ENCODE assay signal across 7 mouse cellular contexts in the genomic region with DNA sequence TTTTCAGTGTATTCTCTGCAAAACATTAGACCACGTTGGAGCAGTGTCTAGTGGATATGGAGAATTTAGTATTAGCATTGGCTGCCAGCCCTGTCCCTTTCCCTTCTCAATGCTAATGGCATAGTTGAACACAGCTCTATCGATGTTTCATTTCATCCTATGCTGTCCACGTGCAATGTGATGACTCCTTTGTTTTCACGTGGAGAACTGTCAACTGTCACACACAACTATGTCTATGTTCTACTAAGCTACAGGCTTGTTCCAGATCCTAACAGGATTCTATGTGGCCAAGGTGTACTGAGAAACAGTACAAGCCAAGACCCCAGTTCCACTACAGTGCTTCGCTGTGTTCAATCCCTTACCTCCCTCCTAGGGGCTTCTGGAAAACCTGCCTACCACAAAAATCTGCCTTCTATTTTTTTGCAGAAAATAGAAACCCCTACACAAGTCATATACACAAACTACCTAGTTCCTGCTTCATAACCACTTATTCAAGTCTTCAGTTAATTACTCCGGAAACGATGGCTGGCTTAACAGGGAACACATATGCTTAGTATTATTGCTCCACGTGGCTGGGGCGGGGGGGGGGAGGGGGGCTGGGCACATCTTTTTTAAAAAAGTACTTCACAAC. TPM values are rescaled to one million over a fixed set of nuclear protein-coding genes. Genes with fewer than 3 reads are reported as not detected.
A peak's percentile ranks its signal among the peaks of the same experiment; 100 is the strongest.
DNase-seq lines count a peak whose midpoint lies in the region; ATAC-seq and TF ChIP-seq lines count a peak whose summit lies in the region.

No protein-coding gene starts in this region.

- peak overlapping the region; percentile 90 for H3K4me3 ChIP-seq in testis, adult 2 months (ENCODE audit: control insufficient read depth, low read depth, low read length)
- peak overlapping the region; percentile 93 for H3K4me3 ChIP-seq in forebrain, embryonic 11.5 days (ENCODE audit: low read depth, low read length)
- H3K4me3 ChIP-seq in liver, embryonic 11.5 days (ENCODE audit: low read depth, low read length), result peak overlapping the region; percentile 94
- peak overlapping the region; percentile 84 for H3K4me3 ChIP-seq in stomach, postnatal 0 days (ENCODE audit: low read depth, low read length)

- no peak for TF ChIP-seq EP300 in stomach, postnatal 0 days (optimal IDR thresholded peaks at IDR 0.05)

- peak overlapping the region; percentile 78 for H3K4me2 ChIP-seq in forebrain, embryonic 11.5 days (ENCODE audit: low read depth, low read length, severe bottlenecking)
- peak overlapping the region; percentile 89 for H3K4me2 ChIP-seq in liver, embryonic 11.5 days
- H3K4me2 ChIP-seq in stomach, postnatal 0 days (replicated peaks; ENCODE audit: low read depth), result peak overlapping the region; percentile 65

- no peaks in the 10 kb centered on the region for H3K27me3 ChIP-seq in testis, adult 2 months (ENCODE audit: control insufficient read depth, insufficient read depth, low read length)
- H3K27me3 ChIP-seq in forebrain, embryonic 11.5 days (ENCODE audit: control insufficient read depth, insufficient read depth, low read length), result no peaks in the 10 kb centered on the region
- no peaks in the 10 kb centered on the region for H3K27me3 ChIP-seq in liver, embryonic 11.5 days (replicated peaks; ENCODE audit: control insufficient read depth, insufficient read depth, low read length)
- H3K27me3 ChIP-seq in stomach, postnatal 0 days (ENCODE audit: control insufficient read depth, insufficient read depth, low read length), result no peaks in the 10 kb centered on the region

- no peaks in the 10 kb centered on the region for H3K36me3 ChIP-seq in testis, adult 2 months (ENCODE audit: control insufficient read depth, insufficient read depth, low read length)
- H3K36me3 ChIP-seq in forebrain, embryonic 11.5 days (ENCODE audit: control insufficient read depth, insufficient read depth, low read length), result no peaks in the 10 kb centered on the region
- no peaks in the 10 kb centered on the region; the same call in 1 of the 2 replicates for H3K36me3 ChIP-seq in liver, embryonic 11.5 days (ENCODE audit: control insufficient read depth, insufficient read depth, low read length)
- no peaks in the 10 kb centered on the region for H3K36me3 ChIP-seq in stomach, postnatal 0 days (ENCODE audit: control insufficient read depth, insufficient read depth, low read length)

- TF ChIP-seq POLR2A in testis, adult 2 months (IDR thresholded peaks at IDR 0.05; ENCODE audit: control insufficient read depth, low read depth, low read length), result no peak

- peak overlapping the region; percentile 29; the same call in 1 of the 2 replicates for H3K27ac ChIP-seq in testis, adult 2 months (ENCODE audit: control insufficient read depth, insufficient read depth, low read depth, low read length)
- H3K27ac ChIP-seq in forebrain, embryonic 11.5 days (ENCODE audit: low read depth, low read length), result no peak overlapping the region
- H3K27ac ChIP-seq in liver, embryonic 11.5 days (ENCODE audit: low read depth, low read length), result no peak overlapping the region
- H3K27ac ChIP-seq in stomach, postnatal 0 days (replicated peaks), result no peak overlapping the region

- peaks cover 10% of the 10 kb centered on the region; the same call in 1 of the 2 replicates for H3K4me1 ChIP-seq in testis, adult 2 months (ENCODE audit: control insufficient read depth, insufficient read depth, low read length)
- peaks cover 18% of the 10 kb centered on the region for H3K4me1 ChIP-seq in forebrain, embryonic 11.5 days (replicated peaks; ENCODE audit: control insufficient read depth, insufficient read depth, low read length)
- H3K4me1 ChIP-seq in liver, embryonic 11.5 days (replicated peaks; ENCODE audit: control insufficient read depth, insufficient read depth, low read length), result peaks cover 31% of the 10 kb centered on the region
- H3K4me1 ChIP-seq in stomach, postnatal 0 days (replicated peaks; ENCODE audit: control insufficient read depth, insufficient read depth), result 0 out of 2 replicates have a peak, but pooled peaks cover 6% of the 10 kb centered on the region

- no peak for TF ChIP-seq CTCF in testis, adult 2 months (IDR thresholded peaks at IDR 0.05; ENCODE audit: control insufficient read depth, insufficient read depth, insufficient replicate concordance, low read depth, low read length)
- TF ChIP-seq CTCF in stomach, postnatal 0 days (IDR thresholded peaks at IDR 0.05; ENCODE audit: low read depth), result no peak

- DNase-seq in testis, postnatal 14 days (ENCODE audit: low spot score), result no peak
- no peak for DNase-seq in forebrain, embryonic 11.5 days (ENCODE audit: low spot score)
- DNase-seq in liver, embryonic 11.5 days (ENCODE audit: low spot score), result no peak
- no peak for DNase-seq in stomach, postnatal 0 days (ENCODE audit: low spot score)
- no peak for DNase-seq in urinary bladder, postnatal 4 days (ENCODE audit: low spot score in 2 of 2)
- no peak for DNase-seq in frontal cortex, postnatal 14 days (ENCODE audit: low spot score in 2 of 2)

- H3K9ac ChIP-seq in forebrain, embryonic 11.5 days (ENCODE audit: low read length), result peak overlapping the region; percentile 99
- peak overlapping the region; percentile 99 for H3K9ac ChIP-seq in liver, embryonic 11.5 days (ENCODE audit: low read depth, low read length)
- H3K9ac ChIP-seq in stomach, postnatal 0 days (ENCODE audit: low read length), result peak overlapping the region; percentile 100

- no peaks in the 10 kb centered on the region for H3K9me3 ChIP-seq in forebrain, embryonic 11.5 days (ENCODE audit: control insufficient read depth, low read length)
- H3K9me3 ChIP-seq in liver, embryonic 11.5 days (ENCODE audit: control insufficient read depth, low read length), result no peaks in the 10 kb centered on the region
- H3K9me3 ChIP-seq in stomach, postnatal 0 days (ENCODE audit: control insufficient read depth, low read length), result no peaks in the 10 kb centered on the region

- 14% methylated on average over 9 of the region's 9 CpGs for WGBS in forebrain, embryonic 11.5 days
- 11% methylated on average over 9 of the region's 9 CpGs for whole genome bisulfite sequencing in liver, embryonic 11.5 days
- 6% methylated on average over 9 of the region's 9 CpGs for WGBS in stomach, postnatal 0 days

- ATAC-seq in forebrain, embryonic 11.5 days (replicated peaks; ENCODE audit: low FRiP score), result no peak
- ATAC-seq in liver, embryonic 11.5 days (replicated peaks; ENCODE audit: low FRiP score), result 0 out of 2 replicates have a peak, but pooled peaks have one; percentile 2
- ATAC-seq in stomach, postnatal 0 days (ENCODE audit: low FRiP score, low TSS enrichment), result 0 out of 2 replicates have a peak, but pooled peaks have one; percentile 2

RNA-seq across cellular contexts. Expression of a gene that starts 1.4 kb away (rescaled TPM):
- polyA plus RNA-seq in testis, adult 2 months (2012; rRNA removed), result 21.5 and 28.4 TPM in 2 replicates
- 163 and 171 TPM in 2 replicates for polyA plus RNA-seq in forebrain, embryonic 11.5 days (2014; fragmentation: Nextera tagmentation; extraction: Ambion mirVana)
- polyA plus RNA-seq in liver, embryonic 11.5 days (2014; fragmentation: Nextera tagmentation; extraction: Ambion mirVana), result 87.2 and 88.2 TPM in 2 replicates
- polyA plus RNA-seq in stomach, postnatal 0 days (2015; fragmentation: Nextera tagmentation; extraction: Ambion mirVana), result 83.2 and 84.0 TPM in 2 replicates

RNA-seq across cellular contexts. Expression of a gene that starts 27.9 kb away (rescaled TPM):
- 3.4 and 5.4 TPM in 2 replicates for polyA plus RNA-seq in testis, adult 2 months (2012; rRNA removed)
- 51.8 and 54.6 TPM in 2 replicates for polyA plus RNA-seq in forebrain, embryonic 11.5 days (2014; fragmentation: Nextera tagmentation; extraction: Ambion mirVana)
- polyA plus RNA-seq in liver, embryonic 11.5 days (2014; fragmentation: Nextera tagmentation; extraction: Ambion mirVana), result 7.6 and 8.0 TPM in 2 replicates
- polyA plus RNA-seq in stomach, postnatal 0 days (2015; fragmentation: Nextera tagmentation; extraction: Ambion mirVana), result 7.2 and 7.8 TPM in 2 replicates
